Mouse (Mus musculus) ES-E14 (cell line): ENCODE measurements around the gene Gsto2.

Experiments used
- CHD2 ChIP-seq: IDR thresholded peaks from 2 replicates; pipeline ENCODE4 v1.6.1; 2014; ENCODE audit warnings: mild to moderate bottlenecking, low read depth, low read length, inconsistent platforms
- HCFC1 ChIP-seq: IDR thresholded peaks from 2 replicates; pipeline ENCODE4 v1.6.1; 2012; ENCODE audit warnings: low read length, inconsistent platforms, borderline replicate concordance; ENCODE audit not compliant: insufficient read depth

GRCm38 (mm10) chr19:47870102-47870666 lies 4.8 kb downstream of the Gsto2 start:
- TF ChIP-seq CHD2: no peak
- no peak for TF ChIP-seq HCFC1
